Mouse (Mus musculus): Measurements from ENCODE around the gene Slc35e1. TPM values are rescaled to one million over a fixed set of nuclear protein-coding genes. Genes with fewer than 3 reads are reported as not detected.

Gene Slc35e1
- polyA plus RNA-seq, 1 experiment from 2014 or later = 5.8 TPM

GRCm38 (mm10) chr8:72469984-72470383 is 22.4 kb downstream of the Slc35e1 start:
- H3K4me1 ChIP-seq (ENCODE audit: insufficient read depth) = peaks cover 15% of the 10 kb centered on the region
- H3K27me3 ChIP-seq (ENCODE audit: insufficient read depth, low read length) = no peaks in the 10 kb centered on the region
- WGBS (ENCODE audit: insufficient replicate concordance) = 85% methylated on average over 8 of the region's 8 CpGs
- H3K4me2 ChIP-seq (ENCODE audit: low read depth, low read length) = no peak overlapping the region
- H3K9me3 ChIP-seq (ENCODE audit: low read length) = no peaks in the 10 kb centered on the region
- H3K9ac ChIP-seq (replicated peaks) = no peak overlapping the region
- no peak for DNase-seq
- H3K4me3 ChIP-seq (ENCODE audit: low read depth, low read length) = no peak overlapping the region
- no peak for ATAC-seq
- no peak overlapping the region for H3K27ac ChIP-seq (ENCODE audit: low read depth)
- TF ChIP-seq EP300 (IDR thresholded peaks at IDR 0.05; ENCODE audit: low read depth) (no peak), CTCF (IDR thresholded peaks at IDR 0.05; ENCODE audit: low read depth) (no peak)
- H3K36me3 ChIP-seq (replicated peaks; ENCODE audit: insufficient read depth, low read length) = peaks cover 76% of the 10 kb centered on the region

GRCm38 (mm10) chr8:72469243-72469642 is 23.2 kb downstream of the Slc35e1 start:
- Histone ChIP-seq H3K9me3 (ENCODE audit: low read length) (no peaks in the 10 kb centered on the region), H3K4me2 (ENCODE audit: low read depth, low read length) (no peak overlapping the region), H3K27me3 (ENCODE audit: insufficient read depth, low read length) (no peaks in the 10 kb centered on the region), H3K9ac (replicated peaks) (no peak overlapping the region; the same call in 1 of the 2 replicates), H3K4me1 (ENCODE audit: insufficient read depth) (peaks cover 14% of the 10 kb centered on the region), H3K27ac (ENCODE audit: low read depth) (peak overlapping the region; percentile 34; the same call in 1 of the 2 replicates), H3K36me3 (replicated peaks; ENCODE audit: insufficient read depth, low read length) (peaks cover 82% of the 10 kb centered on the region), H3K4me3 (ENCODE audit: low read depth, low read length) (no peak overlapping the region)
- WGBS (ENCODE audit: insufficient replicate concordance) = 74% methylated on average over 2 of the region's 2 CpGs
- DNase-seq (no peak), ATAC-seq (peak; percentile 62)
- TF ChIP-seq CTCF (IDR thresholded peaks at IDR 0.05; ENCODE audit: low read depth) (no peak), EP300 (IDR thresholded peaks at IDR 0.05; ENCODE audit: low read depth) (no peak)

GRCm38 (mm10) chr8:72464211-72464610 is 28.2 kb downstream of the Slc35e1 start:
- no peak for TF ChIP-seq CTCF (IDR thresholded peaks at IDR 0.05; ENCODE audit: low read depth)
- no peak for TF ChIP-seq EP300 (IDR thresholded peaks at IDR 0.05; ENCODE audit: low read depth)
- no peak overlapping the region for H3K4me3 ChIP-seq (ENCODE audit: low read depth, low read length)
- H3K4me1 ChIP-seq (ENCODE audit: insufficient read depth) = no peaks in the 10 kb centered on the region; the same call in 1 of the 2 replicates
- DNase-seq (no peak), ATAC-seq (no peak)
- no peaks in the 10 kb centered on the region for H3K27me3 ChIP-seq (ENCODE audit: insufficient read depth, low read length)
- H3K9ac ChIP-seq (replicated peaks) = no peak overlapping the region
- 93% methylated on average over 10 of the region's 10 CpGs for WGBS (ENCODE audit: insufficient replicate concordance)
- H3K27ac ChIP-seq (ENCODE audit: low read depth) = no peak overlapping the region
- no peaks in the 10 kb centered on the region for H3K9me3 ChIP-seq (ENCODE audit: low read length)
- H3K4me2 ChIP-seq (ENCODE audit: low read depth, low read length) = no peak overlapping the region
- H3K36me3 ChIP-seq (replicated peaks; ENCODE audit: insufficient read depth, low read length) = peaks cover 97% of the 10 kb centered on the region

- no peak overlapping the region for H3K4me3 ChIP-seq (ENCODE audit: low read depth, low read length)
- no peak overlapping the region for H3K4me2 ChIP-seq (ENCODE audit: low read depth, low read length)
- peaks cover 60% of the 10 kb centered on the region for H3K36me3 ChIP-seq (replicated peaks; ENCODE audit: insufficient read depth, low read length)
- WGBS (ENCODE audit: insufficient replicate concordance) = 82% methylated on average over 4 of the region's 4 CpGs
- ATAC-seq (no peak), DNase-seq (no peak)
- no peaks in the 10 kb centered on the region for H3K27me3 ChIP-seq (ENCODE audit: insufficient read depth, low read length)
- TF ChIP-seq CTCF (IDR thresholded peaks at IDR 0.05; ENCODE audit: low read depth) (no peak), EP300 (IDR thresholded peaks at IDR 0.05; ENCODE audit: low read depth) (no peak)
- no peaks in the 10 kb centered on the region for H3K9me3 ChIP-seq (ENCODE audit: low read length)
- no peaks in the 10 kb centered on the region for H3K4me1 ChIP-seq (ENCODE audit: insufficient read depth)
- no peak overlapping the region for H3K27ac ChIP-seq (ENCODE audit: low read depth)
- no peak overlapping the region for H3K9ac ChIP-seq (replicated peaks)
Measured at GRCm38 (mm10) chr8:72459881-72460533, 32.4 kb downstream of the Slc35e1 start.

GRCm38 (mm10) chr8:72458457-72458856 is 34.0 kb downstream of the Slc35e1 start:
- H3K9ac ChIP-seq (replicated peaks) = no peak overlapping the region
- H3K4me1 ChIP-seq (ENCODE audit: insufficient read depth) = no peaks in the 10 kb centered on the region
- no peak overlapping the region for H3K4me3 ChIP-seq (ENCODE audit: low read depth, low read length)
- H3K4me2 ChIP-seq (ENCODE audit: low read depth, low read length) = no peak overlapping the region
- H3K36me3 ChIP-seq (replicated peaks; ENCODE audit: insufficient read depth, low read length) = peaks cover 56% of the 10 kb centered on the region
- H3K9me3 ChIP-seq (ENCODE audit: low read length) = peaks cover 5% of the 10 kb centered on the region; the same call in 1 of the 2 replicates
- H3K27ac ChIP-seq (ENCODE audit: low read depth) = no peak overlapping the region
- WGBS (ENCODE audit: insufficient replicate concordance) = 83% methylated on average over 6 of the region's 6 CpGs
- no peak for ATAC-seq
- no peaks in the 10 kb centered on the region for H3K27me3 ChIP-seq (ENCODE audit: insufficient read depth, low read length)
- TF ChIP-seq EP300 (IDR thresholded peaks at IDR 0.05; ENCODE audit: low read depth) (no peak), CTCF (IDR thresholded peaks at IDR 0.05; ENCODE audit: low read depth) (no peak)
- no peak for DNase-seq

- H3K4me1 ChIP-seq (ENCODE audit: insufficient read depth) = no peaks in the 10 kb centered on the region
Measured at GRCm38 (mm10) chr8:72457806-72458205, 34.6 kb downstream of the Slc35e1 start.

More at GRCm38 (mm10) chr8:72457806-72458205, 34.6 kb downstream of the Slc35e1 start:
- Histone ChIP-seq H3K27me3 (ENCODE audit: insufficient read depth, low read length) (no peaks in the 10 kb centered on the region), H3K9ac (replicated peaks) (no peak overlapping the region), H3K9me3 (ENCODE audit: low read length) (peaks cover 6% of the 10 kb centered on the region; the same call in 1 of the 2 replicates), H3K27ac (ENCODE audit: low read depth) (no peak overlapping the region), H3K4me2 (ENCODE audit: low read depth, low read length) (no peak overlapping the region), H3K4me3 (ENCODE audit: low read depth, low read length) (no peak overlapping the region), H3K36me3 (replicated peaks; ENCODE audit: insufficient read depth, low read length) (peaks cover 52% of the 10 kb centered on the region)
- DNase-seq (no peak), ATAC-seq (no peak)
- TF ChIP-seq CTCF (IDR thresholded peaks at IDR 0.05; ENCODE audit: low read depth) = no peak
- TF ChIP-seq EP300 (IDR thresholded peaks at IDR 0.05; ENCODE audit: low read depth) = no peak
- 92% methylated on average over 3 of the region's 3 CpGs for WGBS (ENCODE audit: insufficient replicate concordance)
